Mouse (Mus musculus): ENCODE data around the gene Kcnn1. TPM values are rescaled to one million over a fixed set of nuclear protein-coding genes. Genes with fewer than 3 reads are reported as not detected.
A peak's percentile ranks its signal among the peaks of the same experiment; 100 is the strongest.

Kcnn1 gene
- polyA plus RNA-seq, 1 experiment: 22.1 TPM

- Histone ChIP-seq H3K27me3 (ENCODE audit: control insufficient read depth, insufficient read depth, low read length) (no peaks in the 10 kb centered on the region), H3K27ac (ENCODE audit: insufficient read depth, low read length) (no peak overlapping the region), H3K4me1 (ENCODE audit: control insufficient read depth, insufficient read depth, low read length) (no peaks in the 10 kb centered on the region; the same call in 1 of the 2 replicates), H3K4me3 (replicated peaks; ENCODE audit: insufficient read depth, low read depth, low read length) (no peak overlapping the region)
- TF ChIP-seq CTCF (IDR thresholded peaks at IDR 0.05; ENCODE audit: borderline replicate concordance, insufficient read depth, low read depth, low read length): no peak
- TF ChIP-seq POLR2A (IDR thresholded peaks at IDR 0.05; ENCODE audit: borderline replicate concordance, insufficient read depth, low read length): no peak
- 71% methylated on average over 6 of the region's 6 CpGs for WGBS
- no peak for DNase-seq
These were observed 11.2 kb downstream of the Kcnn1 start for GRCm38 (mm10) chr8:70851837-70852236.

DNA sequence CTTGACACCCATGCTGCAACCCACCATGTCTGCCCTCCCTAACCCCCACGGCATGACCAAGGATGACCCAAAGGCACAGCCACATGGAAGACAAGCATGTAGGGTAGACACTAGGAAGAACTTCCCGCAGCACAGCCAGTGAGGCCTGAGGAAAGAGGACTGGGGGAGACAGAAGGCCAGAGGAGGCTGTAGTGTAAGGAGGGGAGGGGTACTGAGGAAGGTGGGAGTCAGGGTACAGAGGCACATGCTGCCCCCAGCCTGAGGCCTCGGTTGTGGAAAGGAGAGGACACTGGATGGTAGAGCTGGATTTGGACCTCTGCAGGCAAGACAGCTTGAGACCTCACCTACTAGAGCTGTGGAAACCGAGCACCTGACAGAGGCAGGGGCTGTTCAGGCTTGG lies 12.1 kb downstream of the Kcnn1 start:
- WGBS: 86% methylated on average over 4 of the region's 4 CpGs

DNA sequence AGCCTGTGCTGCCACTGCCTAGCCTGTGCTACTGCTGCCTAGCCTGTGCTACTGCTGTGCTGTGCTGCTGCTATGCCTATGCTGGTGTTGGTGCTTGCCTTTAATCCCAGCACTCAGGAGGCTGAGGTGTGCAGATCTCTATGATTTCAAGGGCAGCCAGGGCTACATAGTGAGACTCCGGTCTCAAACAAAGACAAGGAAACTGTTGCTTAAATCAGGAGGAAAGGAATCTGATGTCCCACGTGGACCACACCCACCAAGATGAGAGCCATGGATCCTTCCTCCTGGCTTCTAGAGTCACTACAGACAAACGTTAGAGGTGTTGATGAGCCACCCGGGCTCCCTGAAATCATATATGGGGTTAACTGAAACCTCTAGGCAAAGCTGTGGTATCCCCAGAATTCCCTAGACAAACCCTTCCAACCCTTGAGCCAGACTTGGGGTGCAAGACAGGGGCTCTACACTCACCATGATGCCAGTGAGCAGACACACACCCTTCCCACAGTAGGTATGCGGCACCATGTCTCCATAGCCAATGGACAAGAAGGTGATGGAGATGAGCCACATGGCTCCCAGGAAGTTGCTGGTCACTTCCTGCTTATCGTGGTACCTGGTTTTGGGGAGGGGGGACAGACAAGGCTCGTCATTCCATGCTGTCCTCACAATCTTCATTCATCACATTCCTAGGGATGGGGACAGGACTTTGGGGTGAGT lies 12.8 kb downstream of the Kcnn1 start:
- Histone ChIP-seq H3K27me3 (ENCODE audit: control insufficient read depth, insufficient read depth, low read length) (no peaks in the 10 kb centered on the region), H3K4me1 (ENCODE audit: control insufficient read depth, insufficient read depth, low read length) (no peaks in the 10 kb centered on the region), H3K4me3 (replicated peaks; ENCODE audit: insufficient read depth, low read depth, low read length) (no peak overlapping the region), H3K27ac (ENCODE audit: insufficient read depth, low read length) (no peak overlapping the region)
- 80% methylated on average over 7 of the region's 7 CpGs for WGBS
- TF ChIP-seq POLR2A (IDR thresholded peaks at IDR 0.05; ENCODE audit: borderline replicate concordance, insufficient read depth, low read length) (no peak), CTCF (IDR thresholded peaks at IDR 0.05; ENCODE audit: borderline replicate concordance, insufficient read depth, low read depth, low read length) (no peak)
- DNase-seq: no peak

More for the DNA sequence above, 12.1 kb downstream of the Kcnn1 start:
- Histone ChIP-seq H3K27ac (ENCODE audit: insufficient read depth, low read length) (no peak overlapping the region), H3K4me3 (replicated peaks; ENCODE audit: insufficient read depth, low read depth, low read length) (no peak overlapping the region), H3K4me1 (ENCODE audit: control insufficient read depth, insufficient read depth, low read length) (no peaks in the 10 kb centered on the region), H3K27me3 (ENCODE audit: control insufficient read depth, insufficient read depth, low read length) (no peaks in the 10 kb centered on the region)
- TF ChIP-seq CTCF (IDR thresholded peaks at IDR 0.05; ENCODE audit: borderline replicate concordance, insufficient read depth, low read depth, low read length): no peak
- TF ChIP-seq POLR2A (IDR thresholded peaks at IDR 0.05; ENCODE audit: borderline replicate concordance, insufficient read depth, low read length): no peak
- DNase-seq: no peak

DNA sequence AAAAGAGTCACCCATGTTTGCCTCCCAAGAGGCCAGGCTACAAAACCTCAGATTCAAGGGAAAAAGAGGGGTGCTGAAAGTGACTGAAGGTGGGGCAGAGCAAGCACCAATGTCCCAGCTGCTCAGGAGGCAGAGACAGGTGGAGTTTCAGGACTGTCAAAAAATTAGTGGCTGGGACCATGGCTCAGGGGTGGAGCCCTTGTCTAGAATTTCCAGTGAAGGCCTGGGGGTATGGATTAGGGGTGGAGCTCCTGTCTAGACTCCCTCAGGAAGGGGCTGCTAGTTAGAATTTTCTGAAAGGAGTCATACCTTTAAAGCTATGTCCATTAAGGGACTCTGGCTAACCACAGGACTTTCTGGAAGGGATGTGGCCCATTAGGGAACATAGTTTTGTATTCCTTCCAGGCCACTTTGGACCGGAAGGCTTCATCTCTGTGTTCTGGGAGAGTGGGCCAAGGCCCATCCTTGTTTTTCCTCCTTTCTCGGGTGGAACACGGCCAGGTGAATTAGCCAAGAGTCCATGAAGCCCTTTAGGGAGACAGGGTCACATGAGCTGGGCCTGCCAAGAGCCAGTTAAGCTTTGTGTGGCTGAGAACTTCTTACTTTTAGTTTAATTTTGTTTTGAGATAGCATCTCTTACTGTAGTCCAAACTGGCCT lies 13.6 kb downstream of the Kcnn1 start:
- Histone ChIP-seq H3K27me3 (ENCODE audit: control insufficient read depth, insufficient read depth, low read length) (no peaks in the 10 kb centered on the region), H3K4me3 (replicated peaks; ENCODE audit: insufficient read depth, low read depth, low read length) (no peak overlapping the region), H3K27ac (ENCODE audit: insufficient read depth, low read length) (no peak overlapping the region), H3K4me1 (ENCODE audit: control insufficient read depth, insufficient read depth, low read length) (no peaks in the 10 kb centered on the region)
- 68% methylated on average over 3 of the region's 3 CpGs for WGBS
- no peak for TF ChIP-seq CTCF (IDR thresholded peaks at IDR 0.05; ENCODE audit: borderline replicate concordance, insufficient read depth, low read depth, low read length)
- no peak for DNase-seq

- Histone ChIP-seq H3K4me1 (ENCODE audit: control insufficient read depth, insufficient read depth, low read length) (no peaks in the 10 kb centered on the region), H3K4me3 (replicated peaks; ENCODE audit: insufficient read depth, low read depth, low read length) (no peak overlapping the region), H3K27me3 (ENCODE audit: control insufficient read depth, insufficient read depth, low read length) (no peaks in the 10 kb centered on the region), H3K27ac (ENCODE audit: insufficient read depth, low read length) (no peak overlapping the region)
- DNase-seq: no peak
- no peak for TF ChIP-seq CTCF (IDR thresholded peaks at IDR 0.05; ENCODE audit: borderline replicate concordance, insufficient read depth, low read depth, low read length)
- no peak for TF ChIP-seq POLR2A (IDR thresholded peaks at IDR 0.05; ENCODE audit: borderline replicate concordance, insufficient read depth, low read length)
- 50% methylated on average over 15 of the region's 15 CpGs for WGBS
These were observed 16.5 kb downstream of the Kcnn1 start for GRCm38 (mm10) chr8:70846371-70847154.

- Histone ChIP-seq H3K4me1 (ENCODE audit: control insufficient read depth, insufficient read depth, low read length) (no peaks in the 10 kb centered on the region), H3K27ac (ENCODE audit: insufficient read depth, low read length) (no peak overlapping the region), H3K27me3 (ENCODE audit: control insufficient read depth, insufficient read depth, low read length) (no peaks in the 10 kb centered on the region), H3K4me3 (replicated peaks; ENCODE audit: insufficient read depth, low read depth, low read length) (no peak overlapping the region)
- TF ChIP-seq POLR2A (IDR thresholded peaks at IDR 0.05; ENCODE audit: borderline replicate concordance, insufficient read depth, low read length): no peak
- no peak for TF ChIP-seq CTCF (IDR thresholded peaks at IDR 0.05; ENCODE audit: borderline replicate concordance, insufficient read depth, low read depth, low read length)
- 45% methylated on average over 5 of the region's 5 CpGs for WGBS
- DNase-seq: no peak
These were observed 17.9 kb downstream of the Kcnn1 start for GRCm38 (mm10) chr8:70845108-70845507.

DNA sequence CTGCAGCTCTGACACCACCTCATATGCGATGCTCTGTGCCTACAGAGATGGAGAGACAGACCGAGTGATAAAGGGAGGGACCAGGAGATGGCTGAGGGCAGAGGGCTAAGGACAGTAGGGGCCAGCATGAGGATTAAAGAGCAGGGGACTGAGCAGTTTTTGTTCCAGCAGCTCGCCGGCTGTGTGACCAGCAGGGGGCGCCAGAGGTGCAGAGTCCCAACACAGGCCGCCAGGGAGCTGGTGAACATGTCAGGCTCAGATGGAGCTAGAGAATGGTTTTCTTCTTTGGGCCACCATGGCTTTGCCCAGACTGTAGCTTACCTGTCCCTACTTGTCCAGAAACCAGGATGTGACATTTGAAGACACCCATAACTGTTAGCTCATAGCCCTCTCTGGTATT lies 18.5 kb downstream of the Kcnn1 start:
- H3K4me1 ChIP-seq (ENCODE audit: control insufficient read depth, insufficient read depth, low read length): no peaks in the 10 kb centered on the region
- 5% methylated on average over 6 of the region's 6 CpGs for WGBS
- H3K27ac ChIP-seq (ENCODE audit: insufficient read depth, low read length): no peak overlapping the region
- peak; percentile 88 for TF ChIP-seq CTCF (IDR thresholded peaks at IDR 0.05; ENCODE audit: borderline replicate concordance, insufficient read depth, low read depth, low read length)
- TF ChIP-seq POLR2A (IDR thresholded peaks at IDR 0.05; ENCODE audit: borderline replicate concordance, insufficient read depth, low read length): no peak
- no peaks in the 10 kb centered on the region for H3K27me3 ChIP-seq (ENCODE audit: control insufficient read depth, insufficient read depth, low read length)
- peak; percentile 80 to 87 for DNase-seq
- H3K4me3 ChIP-seq (replicated peaks; ENCODE audit: insufficient read depth, low read depth, low read length): no peak overlapping the region

Measured in cerebellum, adult 2 months (tissue).